Mouse (Mus musculus) right cerebral cortex, postnatal 25 days (tissue): ENCODE measurements around the gene Gm49394.

Experiments
- DNase-seq: peaks from one replicate; pipeline ENCODE4 v3.0.0; 2022

Gene Gm49394

GRCm38 (mm10) chr7:142669751-142670625 is at the start of gene Gm49394:
Gm49394 (minus strand) TSS chr7:142669942.
- DNase-seq, result no peak

DNA sequence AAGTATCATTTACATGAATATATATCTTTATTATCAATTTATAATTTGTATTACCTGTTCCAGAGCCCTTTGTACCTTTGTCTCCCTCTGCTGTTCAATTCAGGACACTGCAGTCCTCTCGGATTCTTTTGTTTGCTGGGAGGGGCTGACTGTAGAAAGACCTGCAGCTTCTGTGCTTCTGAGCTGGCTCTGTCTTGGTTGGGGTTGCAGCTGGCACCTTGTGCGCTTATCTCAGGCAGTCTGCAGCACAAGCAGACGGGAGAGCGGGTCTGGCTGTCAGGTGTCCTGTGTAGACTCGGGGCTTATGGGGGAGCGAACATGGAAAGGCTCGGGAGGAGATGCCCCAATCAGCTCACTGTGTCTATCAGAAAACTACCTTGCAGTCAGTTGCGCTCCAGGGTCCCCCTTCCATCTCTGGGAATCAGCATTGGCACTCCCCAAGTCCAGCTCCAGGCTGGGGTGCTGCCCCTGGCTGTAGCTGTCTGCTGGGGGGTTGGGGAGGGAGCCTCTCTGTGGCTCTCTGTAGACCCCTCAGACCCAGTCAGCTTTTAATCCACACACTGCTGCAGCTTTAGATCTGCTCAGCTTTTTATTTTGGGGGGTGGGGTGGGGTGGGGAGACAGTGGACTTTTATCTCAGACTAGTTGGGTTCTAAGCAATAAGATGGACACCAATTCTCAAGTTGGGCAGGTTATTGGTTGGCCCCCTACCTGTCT is 45.2 kb upstream of the Gm49394 start:
- peak; percentile 4 for DNase-seq

DNA sequence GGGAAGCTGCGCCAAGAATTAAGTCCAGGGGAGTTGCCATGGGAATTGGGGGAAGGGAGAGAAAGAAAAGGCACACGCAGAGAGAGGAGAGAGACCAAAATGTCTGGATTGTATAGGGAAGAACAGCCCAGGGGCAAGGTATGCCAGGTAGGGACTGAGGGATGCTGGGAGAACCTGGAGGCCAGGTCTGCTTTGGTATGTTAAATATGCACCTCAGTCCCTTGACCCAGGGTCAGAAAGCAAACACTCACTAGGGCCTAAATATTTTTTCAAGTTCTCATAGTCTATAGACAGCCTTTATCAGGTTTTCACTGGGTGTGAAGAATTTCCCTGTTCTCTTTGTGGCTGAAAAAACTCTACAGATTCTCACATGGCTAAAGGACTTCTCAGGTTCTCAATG is 37.1 kb upstream of the Gm49394 start:
- no peak for DNase-seq

DNA sequence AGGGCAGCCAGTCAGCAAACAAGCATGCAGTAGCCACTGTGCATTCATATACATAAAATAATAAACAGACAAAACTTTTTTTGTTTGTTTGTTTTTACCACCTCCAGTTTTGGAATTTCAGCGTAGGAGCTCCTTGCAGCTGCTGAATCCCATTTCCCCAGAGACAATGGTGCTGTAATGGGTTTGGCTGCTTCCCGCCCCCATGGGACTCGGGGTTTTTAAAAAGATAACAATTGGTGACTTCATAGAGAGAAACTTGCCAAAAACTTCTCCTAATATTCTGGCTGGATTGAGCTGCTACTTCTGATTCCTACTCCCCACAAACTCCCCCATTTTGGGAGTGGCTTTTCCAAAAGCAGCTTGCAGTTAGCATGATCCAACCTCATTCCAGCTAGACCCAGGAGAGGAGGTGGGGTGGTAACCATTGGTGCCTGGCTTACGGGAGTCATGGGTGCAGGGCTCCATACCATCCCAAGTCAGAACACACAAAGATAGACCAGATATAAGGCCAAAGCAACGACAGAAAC is 29.7 kb upstream of the Gm49394 start:
- DNase-seq, result no peak

GRCm38 (mm10) chr7:142678611-142679010 is 8.9 kb upstream of the Gm49394 start:
- DNase-seq, result no peak

DNA sequence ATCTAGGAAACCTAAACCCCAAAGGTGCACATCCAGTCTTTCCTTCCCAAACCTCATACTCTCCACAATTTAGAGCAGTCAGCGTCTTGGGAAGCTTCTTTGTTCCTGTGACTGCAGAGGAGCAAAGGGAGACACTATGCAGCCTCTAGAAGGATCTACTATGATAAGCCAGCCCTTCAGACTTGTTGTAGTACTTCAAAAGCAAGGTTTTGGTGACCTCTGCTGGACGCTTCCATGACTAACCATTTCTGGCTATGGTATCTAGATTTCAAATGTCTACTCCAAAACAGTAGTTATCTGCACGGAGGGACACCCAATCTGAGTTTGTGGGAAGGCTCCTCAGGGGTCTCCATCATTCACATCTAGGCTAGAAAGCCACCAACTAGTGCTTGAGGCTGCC is 5.9 kb upstream of the Gm49394 start:
- DNase-seq, result no peak

- DNase-seq, result no peak
Measured at GRCm38 (mm10) chr7:142675141-142675540, 5.4 kb upstream of the Gm49394 start.

DNA sequence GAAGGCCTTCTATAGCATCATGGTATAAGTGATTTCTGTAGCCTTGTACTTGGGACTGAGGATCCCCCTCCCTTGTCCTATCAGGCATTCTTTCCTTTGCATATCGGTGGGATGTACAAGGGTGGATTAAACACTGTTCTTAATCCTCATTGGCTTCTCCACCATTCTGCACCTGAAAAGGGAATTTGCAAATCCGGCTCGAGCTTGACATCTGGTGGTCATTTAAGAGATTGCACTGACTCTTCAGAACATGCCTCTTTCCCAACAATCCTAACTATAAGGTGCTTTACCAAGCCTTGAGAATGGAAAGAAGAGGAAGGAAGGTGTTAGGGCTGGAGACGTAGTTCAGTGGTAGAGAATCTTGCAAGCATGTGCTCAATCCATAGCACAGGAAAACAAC is 2.4 kb upstream of the Gm49394 start:
- no peak for DNase-seq

DNA sequence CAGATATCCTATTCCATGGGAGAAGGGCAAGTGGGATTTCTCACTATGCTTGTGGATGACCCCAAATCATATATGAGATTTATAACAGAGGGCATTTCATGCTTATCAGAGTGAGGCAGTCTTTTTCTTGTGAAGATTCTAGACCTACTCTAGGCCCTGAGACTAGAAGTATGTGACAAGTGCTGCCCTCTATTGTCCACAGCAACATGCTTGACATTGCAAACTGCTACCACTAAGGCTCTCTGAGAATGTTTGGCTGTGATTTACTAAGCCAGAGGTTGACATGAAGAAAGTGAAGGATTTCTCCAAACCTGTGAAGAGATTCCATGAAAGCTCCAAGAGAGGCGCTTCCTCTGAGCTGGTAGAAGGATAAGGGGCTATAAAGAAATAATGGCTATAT is 1.3 kb upstream of the Gm49394 start:
- no peak for DNase-seq

DNA sequence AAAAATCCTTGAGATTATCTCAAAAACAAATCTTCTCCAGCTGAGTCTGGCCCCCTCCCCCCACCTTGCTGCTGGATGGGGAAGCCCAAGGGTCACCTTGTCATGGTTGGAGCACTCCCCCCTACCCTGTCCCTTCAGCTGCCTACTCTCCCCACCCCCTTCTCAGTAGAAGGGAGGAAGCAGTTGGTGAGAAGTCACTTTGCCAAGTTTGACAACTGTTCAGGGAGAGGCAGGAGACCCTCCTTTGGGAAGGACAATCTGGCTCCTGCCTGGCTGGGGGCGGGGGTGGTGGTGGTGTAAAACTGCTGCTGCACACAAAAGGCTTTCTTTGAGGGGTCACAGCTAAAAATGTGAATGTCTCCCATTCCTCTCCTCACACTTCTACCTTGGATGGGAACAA is 1.4 kb downstream of the Gm49394 start:
- no peak for DNase-seq

DNA sequence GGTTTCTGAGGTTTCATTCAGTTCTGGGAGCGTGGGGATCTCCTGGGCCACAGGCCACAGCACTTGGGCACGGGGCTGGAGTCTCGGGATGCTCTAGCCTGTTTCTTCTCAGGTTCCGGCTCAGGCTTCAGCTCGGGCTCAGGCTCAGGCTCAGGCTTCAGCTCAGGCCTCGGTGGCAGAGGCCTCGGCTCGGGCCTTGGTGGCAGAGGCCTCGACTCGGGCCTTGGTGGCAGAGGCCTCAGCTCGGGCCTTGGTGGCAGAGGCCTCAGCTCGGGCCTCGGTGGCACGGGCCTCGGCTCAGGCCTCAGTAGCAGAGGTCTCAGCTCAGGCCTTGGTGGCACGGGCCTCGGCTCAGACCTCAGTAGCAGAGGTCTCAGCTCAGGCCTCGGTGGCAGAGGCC is 2.2 kb downstream of the Gm49394 start:
- DNase-seq, result no peak

DNA sequence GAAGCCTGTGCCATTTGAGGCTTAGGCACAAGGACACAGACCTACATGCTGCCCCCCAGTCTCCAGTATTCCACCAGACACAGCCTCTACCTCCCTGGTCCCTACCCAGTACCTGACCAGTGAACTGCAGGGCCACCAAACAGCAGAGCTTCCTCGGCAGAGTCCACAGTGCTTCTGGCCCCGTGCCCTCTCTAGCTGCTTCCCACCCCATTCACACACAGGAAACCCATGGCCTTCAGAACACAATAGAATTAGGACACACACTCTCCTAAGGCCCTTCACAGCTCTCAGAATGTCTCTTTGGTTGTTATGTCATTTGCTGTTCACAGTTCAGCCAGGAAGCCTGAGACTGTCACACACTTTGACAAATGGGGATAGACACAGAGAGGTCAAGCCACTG is 3.1 kb downstream of the Gm49394 start, which contains the start of gene Igf2:
Gene Igf2, minus strand, starts transcription at position 158 of the 400 bp plus-strand sequence.
- no peak for DNase-seq

DNA sequence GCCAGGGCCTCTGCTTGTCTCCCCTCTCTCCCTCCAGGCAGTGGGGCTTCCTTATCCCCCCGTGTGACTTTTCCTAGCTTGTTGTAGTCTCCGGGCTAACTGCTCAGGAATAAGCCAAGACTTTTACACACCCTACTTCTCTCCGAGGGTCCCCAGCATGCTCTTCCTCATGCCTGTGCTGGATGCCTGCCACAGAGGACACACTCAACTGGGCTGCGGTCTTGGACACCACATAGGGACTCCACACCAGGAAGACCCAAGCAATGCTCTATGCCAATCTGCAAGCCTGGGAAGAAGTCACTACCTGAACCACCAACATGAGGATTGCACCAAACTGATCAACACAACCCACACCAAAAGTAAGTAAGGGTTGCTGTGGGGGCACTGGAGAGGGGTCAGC is 3.6 kb downstream of the Gm49394 start:
- DNase-seq, result no peak

GRCm38 (mm10) chr7:142665364-142665763 is 4.4 kb downstream of the Gm49394 start:
- no peak for DNase-seq

DNA sequence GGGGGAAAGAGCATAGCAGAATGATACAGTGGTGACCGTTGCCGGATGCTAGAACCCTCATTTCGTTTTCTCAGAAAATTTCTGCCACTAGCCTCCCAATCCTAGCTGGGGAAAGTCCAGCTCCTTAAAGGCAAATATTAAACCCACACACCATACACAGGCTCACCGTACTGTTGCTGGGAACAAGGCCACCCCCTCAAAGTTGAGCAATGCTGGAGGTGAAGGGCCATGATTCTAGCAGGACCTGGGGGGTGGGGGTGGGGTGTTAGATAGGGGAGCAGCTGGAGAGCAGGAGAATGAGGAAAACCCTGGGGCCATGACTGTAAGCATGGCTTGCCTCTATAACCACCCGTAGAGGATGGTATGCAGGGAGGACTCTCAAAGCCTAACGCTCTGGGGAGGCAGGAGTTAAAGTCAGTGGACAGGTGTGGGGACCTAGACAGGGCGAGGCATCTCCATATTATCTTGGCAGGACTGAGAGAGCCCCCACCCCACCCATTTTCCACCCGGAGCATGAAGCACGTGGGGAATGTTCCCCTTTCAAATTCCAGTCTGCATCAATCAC is 5.2 kb downstream of the Gm49394 start:
- DNase-seq, result no peak

DNA sequence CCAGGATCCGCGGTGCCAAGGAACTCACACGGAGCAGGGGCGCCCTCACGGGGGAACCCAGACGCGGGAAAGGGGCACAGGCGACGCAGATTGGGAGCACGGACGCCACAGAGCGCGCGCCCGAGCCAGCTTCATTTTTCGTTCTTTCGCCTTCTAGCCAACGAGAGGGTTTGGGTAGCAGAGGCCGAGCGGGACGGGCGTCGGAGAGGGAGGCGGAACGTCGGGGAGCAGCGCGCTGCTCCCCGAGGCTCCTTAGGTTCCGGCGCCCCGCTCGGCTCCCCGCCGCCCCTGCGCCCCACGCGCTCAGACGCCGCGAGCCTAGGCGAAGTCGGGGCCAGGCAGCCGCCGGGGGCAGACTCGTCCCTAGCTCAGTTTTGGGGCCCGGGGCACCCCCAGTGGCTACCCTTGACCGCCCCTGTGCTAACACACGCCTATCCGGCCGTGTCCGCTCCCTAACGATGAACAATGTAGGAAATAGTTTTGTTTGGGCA is 5.8 kb downstream of the Gm49394 start:
- no peak for DNase-seq

DNA sequence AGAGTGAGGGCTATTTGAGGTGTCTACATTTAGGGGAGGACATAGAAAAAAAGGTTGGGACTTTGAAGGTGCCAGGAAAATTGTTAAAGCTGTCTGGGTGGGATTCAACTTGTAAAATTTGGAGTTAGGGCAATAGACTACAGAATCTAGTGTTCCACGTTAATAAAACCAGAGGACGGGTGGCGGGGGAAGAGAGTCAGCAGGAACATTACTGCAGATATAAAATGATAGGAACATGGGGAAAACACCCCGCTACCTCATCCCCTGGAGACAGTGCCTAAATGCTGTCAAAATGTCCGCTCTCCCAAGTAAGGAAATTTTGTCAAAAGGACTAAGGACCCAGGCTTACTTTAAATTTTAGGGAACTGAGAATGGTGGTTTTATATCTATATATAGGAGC is 6.6 kb downstream of the Gm49394 start:
- no peak for DNase-seq

- DNase-seq, result no peak
Measured at GRCm38 (mm10) chr7:142661811-142662210, 7.9 kb downstream of the Gm49394 start.

GRCm38 (mm10) chr7:142661046-142661445 is 8.7 kb downstream of the Gm49394 start:
- no peak for DNase-seq

- DNase-seq, result no peak
Measured at GRCm38 (mm10) chr7:142660651-142660945, 9.1 kb downstream of the Gm49394 start.

DNA sequence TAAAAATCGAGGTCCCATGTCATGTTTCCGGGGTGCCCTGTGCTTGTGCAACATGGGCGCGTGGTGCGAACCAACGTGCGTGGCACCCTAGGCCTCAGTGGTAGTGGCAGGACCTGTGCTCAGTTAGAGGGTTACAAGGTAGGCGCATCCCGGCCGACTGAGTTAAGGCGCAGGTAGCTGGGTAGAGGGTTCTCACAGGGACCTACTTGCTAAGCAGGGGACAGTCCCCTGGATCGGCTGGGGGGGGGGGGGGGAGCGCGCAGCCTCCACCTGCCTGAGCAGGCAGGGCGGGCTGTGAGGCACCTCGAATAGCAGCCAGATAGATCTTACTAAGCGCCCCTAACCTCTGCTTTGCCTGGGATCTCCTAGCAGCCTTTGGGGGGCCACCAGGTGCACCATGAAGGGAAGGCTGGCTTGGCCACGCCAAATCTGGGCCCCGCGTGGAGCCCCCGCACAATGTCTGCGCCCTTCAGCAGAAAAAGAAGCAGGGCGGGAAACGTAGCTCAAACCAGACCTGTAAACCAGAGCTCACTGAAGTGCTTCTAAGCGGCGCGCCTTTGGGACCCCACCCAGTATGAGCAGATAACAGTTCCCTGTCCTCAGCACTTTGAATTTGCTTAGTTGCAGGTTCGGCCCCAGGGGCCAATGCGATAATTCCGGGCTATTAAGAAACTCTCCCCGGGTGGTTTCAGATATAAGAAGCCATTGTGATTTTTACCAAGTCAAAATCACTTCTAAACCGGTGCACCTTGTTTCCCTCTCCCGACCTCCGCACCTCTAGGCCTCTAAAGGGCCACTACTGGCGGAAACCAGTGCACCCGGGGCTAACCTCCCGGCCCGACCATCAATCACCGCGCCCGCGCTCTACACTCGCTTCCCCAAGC is 9.7 kb downstream of the Gm49394 start:
- DNase-seq, result no peak

DNA sequence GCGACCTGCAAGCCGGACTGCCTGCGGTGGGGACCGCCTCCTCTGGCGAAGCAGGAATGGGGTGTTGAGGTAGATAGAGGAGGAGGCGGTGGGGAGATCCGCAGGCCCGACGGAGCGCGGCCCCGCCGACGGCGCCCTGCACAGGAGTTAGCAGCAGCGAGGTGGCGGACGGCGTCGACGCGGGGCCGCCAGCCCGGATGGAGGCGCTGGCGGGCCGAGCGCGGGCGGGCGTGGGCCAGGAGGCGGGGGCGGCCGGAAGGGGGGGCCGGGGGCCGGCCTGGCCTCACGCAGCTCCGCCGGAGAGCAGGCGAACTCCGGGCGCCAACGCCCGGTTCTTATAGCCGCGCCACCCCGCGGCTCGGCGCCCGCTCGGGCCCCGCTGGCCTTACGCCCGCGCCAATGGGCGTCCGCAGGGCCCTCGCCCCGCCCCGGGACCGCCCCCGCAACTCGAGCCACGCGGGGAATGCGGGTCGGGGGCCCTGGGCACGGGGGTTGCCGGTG is 10.5 kb downstream of the Gm49394 start:
- DNase-seq, result no peak
